Mouse (Mus musculus) spleen, embryonic (tissue): ENCODE results near the gene Gm21834.

ENCODE experiments used
- CTCF ChIA-PET: fragments of 350-600 bp; sonication (Branson Sonifier 250); formaldehyde crosslinking; loops from one replicate; lab custom pipeline; 2022; lab: Charles Lee

Gm21834 gene

GRCm38 (mm10) chr17:57742119-57742518, at the start of gene Gm21834:
Gene Gm21834 (minus strand): TSS chr17:57742219.
- CTCF ChIA-PET, result no interaction called here

GRCm38 (mm10) chr17:57788161-57788799, 46.3 kb upstream of the Gm21834 start:
- CTCF ChIA-PET, result no interaction called here

GRCm38 (mm10) chr17:57770904-57771303, 28.9 kb upstream of the Gm21834 start:
- CTCF ChIA-PET, result no interaction called here

- CTCF ChIA-PET, result no interaction called here
Observed at GRCm38 (mm10) chr17:57768622-57769610, 26.9 kb upstream of the Gm21834 start, which contains the start of gene Cntnap5c. Gene Cntnap5c (plus strand): TSS chr17:57769570.

- CTCF ChIA-PET, result no interaction called here
Observed at GRCm38 (mm10) chr17:57767306-57767705, 25.3 kb upstream of the Gm21834 start.

- CTCF ChIA-PET, result no interaction called here
Observed at GRCm38 (mm10) chr17:57758033-57758432, 16.0 kb upstream of the Gm21834 start.

GRCm38 (mm10) chr17:57694791-57695190, 47.2 kb downstream of the Gm21834 start:
- CTCF ChIA-PET, result no interaction called here
